Mouse (Mus musculus) MEL (cell line): ENCODE data around the gene Nrxn2. TPM values are rescaled to one million over a fixed set of nuclear protein-coding genes. Genes with fewer than 3 reads are reported as not detected.

ENCODE experiments used
- DNase-seq: peaks from one replicate; pipeline ENCODE4 v3.0.0; 2011; ENCODE audit warnings: low read depth, low spot score
- H3K27ac ChIP-seq: 2 replicates; pipeline ENCODE4 v1.5.1; 2012; ENCODE audit warnings: low read depth, mild to moderate bottlenecking, control low read depth, low read length, moderate library complexity; ENCODE audit not compliant: control insufficient read depth
- H3K27me3 ChIP-seq, 2 experiments: fragments of 150-350 bp in 1 of 2; sonication (generic) in 1 of 2; 2 replicates each; pipeline ENCODE4 v1.6.1; 2012; ENCODE audit warnings: low read length in 2 of 2, mild to moderate bottlenecking in 2 of 2, improper control_type of control experiment in 1 of 2, moderate library complexity in 1 of 2; ENCODE audit not compliant: insufficient read depth in 2 of 2, control insufficient read depth in 1 of 2
- H3K36me3 ChIP-seq, 2 experiments: 2 replicates each; pipeline ENCODE4 v1.6.1; 2012 to 2014; ENCODE audit warnings: low read length in 2 of 2, improper control_type of control experiment in 1 of 2, inconsistent platforms in 1 of 2, mild to moderate bottlenecking in 1 of 2; ENCODE audit not compliant: insufficient read depth in 2 of 2, control insufficient read depth in 1 of 2
- H3K4me1 ChIP-seq, 2 experiments: fragments of 150-350 bp in 1 of 2; sonication (generic) in 1 of 2; 2 replicates each; pipeline ENCODE4 v1.6.1; 2012; ENCODE audit warnings: low read length in 2 of 2, improper control_type of control experiment in 1 of 2, mild to moderate bottlenecking in 1 of 2; ENCODE audit not compliant: insufficient read depth in 2 of 2, control insufficient read depth in 1 of 2
- H3K4me3 ChIP-seq, 2 experiments: fragments of 150-350 bp in 1 of 2; sonication (generic) in 1 of 2; 2 replicates each; pipeline ENCODE4 v1.5.1; 2012; ENCODE audit warnings: low read depth in 2 of 2, low read length in 2 of 2, mild to moderate bottlenecking in 2 of 2, moderate library complexity in 2 of 2, control low read depth in 1 of 2, improper control_type of control experiment in 1 of 2; ENCODE audit not compliant: control insufficient read depth in 1 of 2, insufficient read depth in 1 of 2
- H3K79me2 ChIP-seq: 2 replicates; pipeline ENCODE4 v1.6.1; 2012; ENCODE audit warnings: mild to moderate bottlenecking, low read length, moderate library complexity; ENCODE audit not compliant: control insufficient read depth, poor library complexity, insufficient read depth
- H3K9ac ChIP-seq: 2 replicates; pipeline ENCODE4 v1.6.1; 2012; ENCODE audit warnings: low read depth, mild to moderate bottlenecking, control low read depth, low read length, moderate library complexity; ENCODE audit not compliant: control insufficient read depth, poor library complexity, severe bottlenecking
- H3K9me3 ChIP-seq: fragments of 150-350 bp; sonication (generic); replicated peaks from 2 replicates; pipeline ENCODE4 v1.6.1; 2012; ENCODE audit warnings: mild to moderate bottlenecking, low read length, improper control_type of control experiment, moderate library complexity; ENCODE audit not compliant: insufficient read depth
- CHD1 ChIP-seq: IDR thresholded peaks from 2 replicates; pipeline ENCODE4 v1.6.1; 2012; ENCODE audit warnings: low read depth, mild to moderate bottlenecking, inconsistent platforms, low read length, improper control_type of control experiment
- CTCF ChIP-seq, 3 experiments: IDR thresholded peaks in 2 of 3; conservative IDR thresholded peaks in 1 of 3; 2 replicates each; pipeline ENCODE4 v1.5.1; 2011 to 2012; ENCODE audit warnings: low read length in 3 of 3, low read depth in 2 of 3, mild to moderate bottlenecking in 2 of 3, improper control_type of control experiment in 1 of 3, inconsistent platforms in 1 of 3, mixed read lengths in 1 of 3, moderate library complexity in 1 of 3; ENCODE audit not compliant: control insufficient read depth in 1 of 3, insufficient read depth in 1 of 3, poor library complexity in 1 of 3, severe bottlenecking in 1 of 3
- E2F4 ChIP-seq: IDR thresholded peaks from 2 replicates; pipeline ENCODE4 v1.6.1; 2011; ENCODE audit warnings: low read depth, low read length, improper control_type of control experiment, borderline replicate concordance
- EP300 ChIP-seq, 2 experiments: IDR thresholded peaks; 2 replicates each; pipeline ENCODE4 v1.6.1; 2011; ENCODE audit warnings: improper control_type of control experiment in 2 of 2, low read length in 2 of 2, low read depth in 1 of 2, mild to moderate bottlenecking in 1 of 2
- ETS1 ChIP-seq: IDR thresholded peaks from 2 replicates; pipeline ENCODE4 v1.6.1; 2012; ENCODE audit warnings: low read depth, mild to moderate bottlenecking, inconsistent platforms, low read length, improper control_type of control experiment, moderate library complexity
- GABPA ChIP-seq: IDR thresholded peaks from 2 replicates; pipeline ENCODE4 v1.6.1; 2012; ENCODE audit warnings: low read depth, mild to moderate bottlenecking, inconsistent platforms, low read length, improper control_type of control experiment, moderate library complexity
- GATA1 ChIP-seq: IDR thresholded peaks from 2 replicates; pipeline ENCODE4 v1.6.1; 2011; ENCODE audit warnings: low read depth, low read length, improper control_type of control experiment
- HCFC1 ChIP-seq: IDR thresholded peaks from 2 replicates; pipeline ENCODE4 v1.6.1; 2012; ENCODE audit warnings: low read depth, mild to moderate bottlenecking, inconsistent platforms, low read length, improper control_type of control experiment, moderate library complexity
- JUND ChIP-seq: IDR thresholded peaks from 2 replicates; pipeline ENCODE4 v1.6.1; 2011; ENCODE audit warnings: low read depth, mild to moderate bottlenecking, improper control_type of control experiment, low read length
- MAFK ChIP-seq: IDR thresholded peaks from 2 replicates; pipeline ENCODE4 v1.6.1; 2011; ENCODE audit warnings: low read depth, mild to moderate bottlenecking, low read length, improper control_type of control experiment, borderline replicate concordance
- MAX ChIP-seq: IDR thresholded peaks from 2 replicates; pipeline ENCODE4 v1.6.1; 2011; ENCODE audit warnings: low read length, improper control_type of control experiment
- MAZ ChIP-seq: IDR thresholded peaks from 2 replicates; pipeline ENCODE4 v1.6.1; 2012; ENCODE audit warnings: low read depth, mild to moderate bottlenecking, inconsistent platforms, low read length, improper control_type of control experiment
- MEF2A ChIP-seq: IDR thresholded peaks from 2 replicates; pipeline ENCODE4 v1.6.1; 2014; ENCODE audit warnings: low read depth, mild to moderate bottlenecking, inconsistent platforms, low read length, improper control_type of control experiment; ENCODE audit not compliant: poor library complexity, insufficient replicate concordance, severe bottlenecking; ENCODE audit errors: extremely low read depth
- MXI1 ChIP-seq: IDR thresholded peaks from 2 replicates; pipeline ENCODE4 v1.6.1; 2011; ENCODE audit warnings: mild to moderate bottlenecking, low read depth, low read length, improper control_type of control experiment
- MYB ChIP-seq: IDR thresholded peaks from 2 replicates; pipeline ENCODE4 v1.6.1; 2011; ENCODE audit warnings: mild to moderate bottlenecking, low read depth, low read length, improper control_type of control experiment
- NELFE ChIP-seq: IDR thresholded peaks from 2 replicates; pipeline ENCODE4 v1.6.1; 2011; ENCODE audit warnings: low read depth, low read length, improper control_type of control experiment
- NRF1 ChIP-seq: IDR thresholded peaks from 2 replicates; pipeline ENCODE4 v1.6.1; 2014; ENCODE audit warnings: low read depth, mild to moderate bottlenecking, inconsistent platforms, low read length, improper control_type of control experiment, moderate library complexity; ENCODE audit not compliant: poor library complexity, insufficient read depth, severe bottlenecking
- POLR2A ChIP-seq, 2 experiments: IDR thresholded peaks; 2 replicates each; pipeline ENCODE4 v1.6.1; 2011 to 2012; ENCODE audit warnings: low read length in 2 of 2, mild to moderate bottlenecking in 2 of 2, control low read depth in 1 of 2, improper control_type of control experiment in 1 of 2, low read depth in 1 of 2, moderate library complexity in 1 of 2; ENCODE audit not compliant: control insufficient read depth in 1 of 2, insufficient read depth in 1 of 2, poor library complexity in 1 of 2
- POLR2AphosphoS2 ChIP-seq: IDR thresholded peaks from 2 replicates; pipeline ENCODE4 v1.6.1; 2011; ENCODE audit warnings: low read length, improper control_type of control experiment
- POLR2AphosphoS5 ChIP-seq: IDR thresholded peaks from 2 replicates; pipeline ENCODE4 v1.6.1; 2012; ENCODE audit warnings: low read depth, borderline replicate concordance, mild to moderate bottlenecking, inconsistent platforms, low read length, moderate library complexity, mixed read lengths
- RAD21 ChIP-seq: IDR thresholded peaks from 2 replicates; pipeline ENCODE4 v1.6.1; 2011; ENCODE audit warnings: mild to moderate bottlenecking, low read depth, low read length, improper control_type of control experiment
- SIN3A ChIP-seq: IDR thresholded peaks from 2 replicates; pipeline ENCODE4 v1.6.1; 2012; ENCODE audit warnings: low read length, improper control_type of control experiment, inconsistent platforms
- SMC3 ChIP-seq: IDR thresholded peaks from 2 replicates; pipeline ENCODE4 v1.6.1; 2011; ENCODE audit warnings: low read depth, low read length, improper control_type of control experiment
- TAL1 ChIP-seq: IDR thresholded peaks from 2 replicates; pipeline ENCODE4 v1.6.1; 2012; ENCODE audit warnings: mild to moderate bottlenecking, inconsistent platforms, low read length, moderate library complexity, mixed read lengths
- TBP ChIP-seq: IDR thresholded peaks from 2 replicates; pipeline ENCODE4 v1.8.0; 2011; ENCODE audit warnings: low read depth, low read length, improper control_type of control experiment
- TCF12 ChIP-seq: IDR thresholded peaks from 2 replicates; pipeline ENCODE4 v1.6.1; 2014; ENCODE audit warnings: low read depth, mild to moderate bottlenecking, inconsistent platforms, low read length, improper control_type of control experiment, moderate library complexity
- UBTF ChIP-seq: IDR thresholded peaks from 2 replicates; pipeline ENCODE4 v1.6.1; 2012; ENCODE audit warnings: low read depth, mild to moderate bottlenecking, inconsistent platforms, low read length, improper control_type of control experiment, moderate library complexity, borderline replicate concordance; ENCODE audit not compliant: insufficient read depth
- USF1 ChIP-seq: IDR thresholded peaks from 2 replicates; pipeline ENCODE4 v1.6.1; 2014; ENCODE audit warnings: low read depth, mild to moderate bottlenecking, inconsistent platforms, low read length, improper control_type of control experiment, moderate library complexity
- ZC3H11A ChIP-seq: IDR thresholded peaks from 2 replicates; pipeline ENCODE4 v1.6.1; 2012; ENCODE audit warnings: low read depth, mild to moderate bottlenecking, inconsistent platforms, low read length, improper control_type of control experiment
- ZNF384 ChIP-seq: IDR thresholded peaks from 2 replicates; pipeline ENCODE4 v1.6.1; 2012; ENCODE audit warnings: low read depth, mild to moderate bottlenecking, inconsistent platforms, low read length, improper control_type of control experiment
- polyA plus RNA-seq, 2 experiments: library from polyadenylated mRNA; stranded (reverse) in 1 of 2; unstranded in 1 of 2; fragments of >175 nt in 1 of 2; fragments of >200 nt in 1 of 2; gene quantifications; 2 replicates each; pipeline versions ENCODE4 v1.2.1 to v1.2.4; 2012; ENCODE audit warnings: low replicate concordance in 2 of 2, low read depth in 1 of 2; ENCODE audit not compliant: insufficient read length in 2 of 2, insufficient read depth in 1 of 2, missing spikeins in 1 of 2
- total RNA-seq: library from RNA; depleted of rRNA; stranded (reverse); fragments of 300-350 nt; gene quantifications from 2 replicates; pipeline ENCODE4 v1.2.3, GENCODE M21; 2012

Nrxn2 gene
- total and polyA plus RNA-seq, 3 experiments = 0.39 to 0.42 TPM; not detected in 1

GRCm38 (mm10) chr19:6399285-6400095 lies 19.0 kb upstream of the Nrxn2 start, which contains the start of gene Rasgrp2 (continued):
- TF ChIP-seq JUND (no peak), GABPA (no peak), TAL1 (no peak), MYB (no peak), NELFE (peak; percentile 34; the same call in 1 of the 2 replicates), GATA1 (no peak), EP300 (IDR thresholded peaks at IDR 0.05; ENCODE audit: low read depth in 1 of 2, low read length in 2 of 2) (0 out of 4 replicates have a peak, but pooled peaks of 1 of the 2 experiments have one; percentile 10), NRF1 (0 out of 2 replicates have a peak, but pooled peaks have one; percentile 3), USF1 (no peak), UBTF (peak; percentile 72; the same call in 1 of the 2 replicates), ZNF384 (no peak), ZC3H11A (no peak), MAFK (no peak)
- TF ChIP-seq, all 39 proteins: peak for 9

- H3K27ac ChIP-seq = peak overlapping the region; percentile 9; the same call in 1 of the 2 replicates
- peaks cover 2% of the 10 kb centered on the region; the same call in 1 of the 2 replicates for H3K79me2 ChIP-seq
- peak; percentile 74 for DNase-seq
- H3K9ac ChIP-seq = peak overlapping the region; percentile 75
- peaks cover 0 to 22% of the 10 kb centered on the region in 2 experiments; a peak in 3 of 4 replicates for H3K4me1 ChIP-seq
- no peaks in the 10 kb centered on the region for H3K27me3 ChIP-seq
- peak overlapping the region; percentile 56 to 82 for H3K4me3 ChIP-seq
- H3K9me3 ChIP-seq = no peaks in the 10 kb centered on the region
- peaks cover 0 to 4% of the 10 kb centered on the region in 2 experiments; a peak in 2 of 4 replicates for H3K36me3 ChIP-seq
- TF ChIP-seq USF1 = peak; percentile 39; the same call in 1 of the 2 replicates
- TF ChIP-seq MAZ = no peak
- peak; percentile 98 for TF ChIP-seq MXI1
- no peak for TF ChIP-seq TCF12
- TF ChIP-seq TBP = no peak
- TF ChIP-seq SMC3 = no peak
- no peak for TF ChIP-seq HCFC1
- no peak for TF ChIP-seq GABPA
- TF ChIP-seq MAX = peak; percentile 93
- no peak for TF ChIP-seq ETS1
- TF ChIP-seq CHD1 = no peak
- TF ChIP-seq TAL1 = no peak
- no peak for TF ChIP-seq RAD21
- no peak for TF ChIP-seq POLR2AphosphoS5
- TF ChIP-seq NELFE = no peak
- no peak for TF ChIP-seq ZNF384
- TF ChIP-seq E2F4 = no peak
- TF ChIP-seq POLR2A (IDR thresholded peaks at IDR 0.05; ENCODE audit: control insufficient read depth in 1 of 2, insufficient read depth in 1 of 2, low read depth in 1 of 2, low read length in 2 of 2, poor library complexity in 1 of 2) = no peak
- peak in 1 of 3 experiments; percentile 22; a peak in 1 of 6 replicates for TF ChIP-seq CTCF (IDR thresholded peaks at IDR 0.05 in 2 of 3, conservative IDR thresholded peaks at IDR 0.05 in 1 of 3; ENCODE audit: control insufficient read depth in 1 of 3, insufficient read depth in 1 of 3, low read depth in 2 of 3, low read length in 3 of 3, poor library complexity in 1 of 3, severe bottlenecking in 1 of 3)
- no peak for TF ChIP-seq GATA1
- no peak for TF ChIP-seq POLR2AphosphoS2
- TF ChIP-seq SIN3A = peak; percentile 70; the same call in 1 of the 2 replicates
- TF ChIP-seq MEF2A = no peak
These were observed 18.1 kb upstream of the Nrxn2 start for GRCm38 (mm10) chr19:6400096-6401086.
